Mouse (Mus musculus) MEL (cell line): ENCODE data around the gene Wwc1. TPM values are rescaled to one million over a fixed set of nuclear protein-coding genes. Genes with fewer than 3 reads are reported as not detected.
A peak's percentile ranks its signal among the peaks of the same experiment; 100 is the strongest.

ENCODE experiments used
- DNase-seq: peaks from one replicate; pipeline ENCODE4 v3.0.0; 2011; ENCODE audit warnings: low read depth, low spot score
- H3K27ac ChIP-seq: 2 replicates; pipeline ENCODE4 v1.5.1; 2012; ENCODE audit warnings: low read depth, mild to moderate bottlenecking, control low read depth, low read length, moderate library complexity; ENCODE audit not compliant: control insufficient read depth
- H3K27me3 ChIP-seq, 2 experiments: fragments of 150-350 bp in 1 of 2; sonication (generic) in 1 of 2; 2 replicates each; pipeline ENCODE4 v1.6.1; 2012; ENCODE audit warnings: low read length in 2 of 2, mild to moderate bottlenecking in 2 of 2, improper control_type of control experiment in 1 of 2, moderate library complexity in 1 of 2; ENCODE audit not compliant: insufficient read depth in 2 of 2, control insufficient read depth in 1 of 2
- H3K36me3 ChIP-seq, 2 experiments: 2 replicates each; pipeline ENCODE4 v1.6.1; 2012 to 2014; ENCODE audit warnings: low read length in 2 of 2, improper control_type of control experiment in 1 of 2, inconsistent platforms in 1 of 2, mild to moderate bottlenecking in 1 of 2; ENCODE audit not compliant: insufficient read depth in 2 of 2, control insufficient read depth in 1 of 2
- H3K4me1 ChIP-seq, 2 experiments: fragments of 150-350 bp in 1 of 2; sonication (generic) in 1 of 2; 2 replicates each; pipeline ENCODE4 v1.6.1; 2012; ENCODE audit warnings: low read length in 2 of 2, improper control_type of control experiment in 1 of 2, mild to moderate bottlenecking in 1 of 2; ENCODE audit not compliant: insufficient read depth in 2 of 2, control insufficient read depth in 1 of 2
- H3K4me3 ChIP-seq, 2 experiments: fragments of 150-350 bp in 1 of 2; sonication (generic) in 1 of 2; 2 replicates each; pipeline ENCODE4 v1.5.1; 2012; ENCODE audit warnings: low read depth in 2 of 2, low read length in 2 of 2, mild to moderate bottlenecking in 2 of 2, moderate library complexity in 2 of 2, control low read depth in 1 of 2, improper control_type of control experiment in 1 of 2; ENCODE audit not compliant: control insufficient read depth in 1 of 2, insufficient read depth in 1 of 2
- H3K79me2 ChIP-seq: 2 replicates; pipeline ENCODE4 v1.6.1; 2012; ENCODE audit warnings: mild to moderate bottlenecking, low read length, moderate library complexity; ENCODE audit not compliant: control insufficient read depth, poor library complexity, insufficient read depth
- H3K9ac ChIP-seq: 2 replicates; pipeline ENCODE4 v1.6.1; 2012; ENCODE audit warnings: low read depth, mild to moderate bottlenecking, control low read depth, low read length, moderate library complexity; ENCODE audit not compliant: control insufficient read depth, poor library complexity, severe bottlenecking
- H3K9me3 ChIP-seq: fragments of 150-350 bp; sonication (generic); replicated peaks from 2 replicates; pipeline ENCODE4 v1.6.1; 2012; ENCODE audit warnings: mild to moderate bottlenecking, low read length, improper control_type of control experiment, moderate library complexity; ENCODE audit not compliant: insufficient read depth
- BHLHE40 ChIP-seq: IDR thresholded peaks from 2 replicates; pipeline ENCODE4 v1.6.1; 2012; ENCODE audit warnings: low read depth, mild to moderate bottlenecking, inconsistent platforms, low read length, improper control_type of control experiment, borderline replicate concordance
- CHD1 ChIP-seq: IDR thresholded peaks from 2 replicates; pipeline ENCODE4 v1.6.1; 2012; ENCODE audit warnings: low read depth, mild to moderate bottlenecking, inconsistent platforms, low read length, improper control_type of control experiment
- CTCF ChIP-seq, 3 experiments: IDR thresholded peaks in 2 of 3; conservative IDR thresholded peaks in 1 of 3; 2 replicates each; pipeline ENCODE4 v1.5.1; 2011 to 2012; ENCODE audit warnings: low read length in 3 of 3, low read depth in 2 of 3, mild to moderate bottlenecking in 2 of 3, improper control_type of control experiment in 1 of 3, inconsistent platforms in 1 of 3, mixed read lengths in 1 of 3, moderate library complexity in 1 of 3; ENCODE audit not compliant: control insufficient read depth in 1 of 3, insufficient read depth in 1 of 3, poor library complexity in 1 of 3, severe bottlenecking in 1 of 3
- ELF1 ChIP-seq: IDR thresholded peaks from 2 replicates; pipeline ENCODE4 v1.6.1; 2014; ENCODE audit warnings: low read depth, mild to moderate bottlenecking, inconsistent platforms, low read length, improper control_type of control experiment, moderate library complexity
- EP300 ChIP-seq, 2 experiments: IDR thresholded peaks; 2 replicates each; pipeline ENCODE4 v1.6.1; 2011; ENCODE audit warnings: improper control_type of control experiment in 2 of 2, low read length in 2 of 2, low read depth in 1 of 2, mild to moderate bottlenecking in 1 of 2
- ETS1 ChIP-seq: IDR thresholded peaks from 2 replicates; pipeline ENCODE4 v1.6.1; 2012; ENCODE audit warnings: low read depth, mild to moderate bottlenecking, inconsistent platforms, low read length, improper control_type of control experiment, moderate library complexity
- JUND ChIP-seq: IDR thresholded peaks from 2 replicates; pipeline ENCODE4 v1.6.1; 2011; ENCODE audit warnings: low read depth, mild to moderate bottlenecking, improper control_type of control experiment, low read length
- KAT2A ChIP-seq: conservative IDR thresholded peaks from 2 replicates; pipeline ENCODE4 v1.6.1; 2012; ENCODE audit warnings: low read depth, low read length, improper control_type of control experiment, inconsistent platforms
- MAX ChIP-seq: IDR thresholded peaks from 2 replicates; pipeline ENCODE4 v1.6.1; 2011; ENCODE audit warnings: low read length, improper control_type of control experiment
- MAZ ChIP-seq: IDR thresholded peaks from 2 replicates; pipeline ENCODE4 v1.6.1; 2012; ENCODE audit warnings: low read depth, mild to moderate bottlenecking, inconsistent platforms, low read length, improper control_type of control experiment
- MXI1 ChIP-seq: IDR thresholded peaks from 2 replicates; pipeline ENCODE4 v1.6.1; 2011; ENCODE audit warnings: mild to moderate bottlenecking, low read depth, low read length, improper control_type of control experiment
- MYB ChIP-seq: IDR thresholded peaks from 2 replicates; pipeline ENCODE4 v1.6.1; 2011; ENCODE audit warnings: mild to moderate bottlenecking, low read depth, low read length, improper control_type of control experiment
- MYC ChIP-seq: IDR thresholded peaks from 2 replicates; pipeline ENCODE4 v1.6.1; 2011; ENCODE audit warnings: low read depth, mild to moderate bottlenecking, low read length, improper control_type of control experiment, moderate library complexity
- NELFE ChIP-seq: IDR thresholded peaks from 2 replicates; pipeline ENCODE4 v1.6.1; 2011; ENCODE audit warnings: low read depth, low read length, improper control_type of control experiment
- NRF1 ChIP-seq: IDR thresholded peaks from 2 replicates; pipeline ENCODE4 v1.6.1; 2014; ENCODE audit warnings: low read depth, mild to moderate bottlenecking, inconsistent platforms, low read length, improper control_type of control experiment, moderate library complexity; ENCODE audit not compliant: poor library complexity, insufficient read depth, severe bottlenecking
- POLR2AphosphoS5 ChIP-seq: IDR thresholded peaks from 2 replicates; pipeline ENCODE4 v1.6.1; 2012; ENCODE audit warnings: low read depth, borderline replicate concordance, mild to moderate bottlenecking, inconsistent platforms, low read length, moderate library complexity, mixed read lengths
- RAD21 ChIP-seq: IDR thresholded peaks from 2 replicates; pipeline ENCODE4 v1.6.1; 2011; ENCODE audit warnings: mild to moderate bottlenecking, low read depth, low read length, improper control_type of control experiment
- SMC3 ChIP-seq: IDR thresholded peaks from 2 replicates; pipeline ENCODE4 v1.6.1; 2011; ENCODE audit warnings: low read depth, low read length, improper control_type of control experiment
- UBTF ChIP-seq: IDR thresholded peaks from 2 replicates; pipeline ENCODE4 v1.6.1; 2012; ENCODE audit warnings: low read depth, mild to moderate bottlenecking, inconsistent platforms, low read length, improper control_type of control experiment, moderate library complexity, borderline replicate concordance; ENCODE audit not compliant: insufficient read depth
- USF1 ChIP-seq: IDR thresholded peaks from 2 replicates; pipeline ENCODE4 v1.6.1; 2014; ENCODE audit warnings: low read depth, mild to moderate bottlenecking, inconsistent platforms, low read length, improper control_type of control experiment, moderate library complexity
- ZC3H11A ChIP-seq: IDR thresholded peaks from 2 replicates; pipeline ENCODE4 v1.6.1; 2012; ENCODE audit warnings: low read depth, mild to moderate bottlenecking, inconsistent platforms, low read length, improper control_type of control experiment
- ZKSCAN1 ChIP-seq: IDR thresholded peaks from 2 replicates; pipeline ENCODE4 v1.6.1; 2012; ENCODE audit warnings: low read depth, mild to moderate bottlenecking, inconsistent platforms, low read length, improper control_type of control experiment, moderate library complexity
- ZMIZ1 ChIP-seq: IDR thresholded peaks from 2 replicates; pipeline ENCODE4 v1.6.1; 2012; ENCODE audit warnings: low read depth, mild to moderate bottlenecking, inconsistent platforms, low read length, improper control_type of control experiment, moderate library complexity
- polyA plus RNA-seq, 2 experiments: library from polyadenylated mRNA; stranded (reverse) in 1 of 2; unstranded in 1 of 2; fragments of >175 nt in 1 of 2; fragments of >200 nt in 1 of 2; gene quantifications; 2 replicates each; pipeline versions ENCODE4 v1.2.1 to v1.2.4; 2012; ENCODE audit warnings: low replicate concordance in 2 of 2, low read depth in 1 of 2; ENCODE audit not compliant: insufficient read length in 2 of 2, insufficient read depth in 1 of 2, missing spikeins in 1 of 2
- total RNA-seq: library from RNA; depleted of rRNA; stranded (reverse); fragments of 300-350 nt; gene quantifications from 2 replicates; pipeline ENCODE4 v1.2.3, GENCODE M21; 2012

Gene Wwc1
- total and polyA plus RNA-seq, 3 experiments: 0.39 to 0.46 TPM; not detected in 1

DNA sequence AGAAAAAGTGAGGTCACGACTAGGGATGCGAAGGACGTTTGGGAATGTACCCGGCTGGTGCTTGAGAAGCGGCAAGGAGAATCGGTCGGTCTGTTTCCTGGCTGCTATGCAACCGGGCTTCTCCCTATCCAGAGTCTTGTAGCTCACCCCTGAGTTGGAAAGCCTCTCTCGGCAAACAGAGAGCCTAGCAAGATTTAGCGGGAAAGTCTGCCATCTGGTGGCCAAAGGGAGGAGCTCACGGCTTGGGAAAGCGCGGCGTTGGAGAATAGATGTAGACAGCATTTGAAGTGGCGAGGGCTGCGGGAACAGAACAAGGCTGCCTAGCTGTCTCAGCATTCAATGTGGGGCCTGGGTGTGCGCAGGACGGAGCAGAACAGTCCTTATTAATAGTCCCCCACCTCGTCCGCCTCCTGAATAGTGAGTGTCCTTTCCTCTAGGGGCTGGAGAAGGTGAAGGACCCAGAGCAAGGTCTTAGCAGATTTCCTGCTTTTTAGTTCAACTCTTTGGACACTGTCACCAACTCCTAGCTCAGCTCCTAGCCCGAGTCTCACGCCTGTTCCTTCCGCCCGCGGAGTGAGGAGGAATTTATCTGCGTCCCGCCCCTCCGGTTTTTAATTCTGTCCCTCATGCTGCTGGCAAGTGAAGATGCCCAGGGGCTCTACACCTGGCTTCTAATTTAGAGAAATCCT lies 21.1 kb upstream of the Wwc1 start:
- H3K27me3 ChIP-seq: no peaks in the 10 kb centered on the region
- DNase-seq: peak; percentile 9
- H3K4me1 ChIP-seq: no peaks in the 10 kb centered on the region
- H3K9me3 ChIP-seq: no peaks in the 10 kb centered on the region
- no peak overlapping the region for H3K4me3 ChIP-seq
- H3K79me2 ChIP-seq: no peaks in the 10 kb centered on the region
- no peak overlapping the region for H3K9ac ChIP-seq
- no peaks in the 10 kb centered on the region for H3K36me3 ChIP-seq
- no peak overlapping the region for H3K27ac ChIP-seq
- TF ChIP-seq ZC3H11A (no peak), SMC3 (peak; percentile 29), RAD21 (peak; percentile 13), CTCF (IDR thresholded peaks at IDR 0.05 in 2 of 3, conservative IDR thresholded peaks at IDR 0.05 in 1 of 3; ENCODE audit: control insufficient read depth in 1 of 3, insufficient read depth in 1 of 3, low read depth in 2 of 3, low read length in 3 of 3, poor library complexity in 1 of 3, severe bottlenecking in 1 of 3) (peak in 2 of 3 experiments; percentile 26 to 54; a peak in 4 of 6 replicates)
- TF ChIP-seq, all 39 proteins: peak for 3

DNA sequence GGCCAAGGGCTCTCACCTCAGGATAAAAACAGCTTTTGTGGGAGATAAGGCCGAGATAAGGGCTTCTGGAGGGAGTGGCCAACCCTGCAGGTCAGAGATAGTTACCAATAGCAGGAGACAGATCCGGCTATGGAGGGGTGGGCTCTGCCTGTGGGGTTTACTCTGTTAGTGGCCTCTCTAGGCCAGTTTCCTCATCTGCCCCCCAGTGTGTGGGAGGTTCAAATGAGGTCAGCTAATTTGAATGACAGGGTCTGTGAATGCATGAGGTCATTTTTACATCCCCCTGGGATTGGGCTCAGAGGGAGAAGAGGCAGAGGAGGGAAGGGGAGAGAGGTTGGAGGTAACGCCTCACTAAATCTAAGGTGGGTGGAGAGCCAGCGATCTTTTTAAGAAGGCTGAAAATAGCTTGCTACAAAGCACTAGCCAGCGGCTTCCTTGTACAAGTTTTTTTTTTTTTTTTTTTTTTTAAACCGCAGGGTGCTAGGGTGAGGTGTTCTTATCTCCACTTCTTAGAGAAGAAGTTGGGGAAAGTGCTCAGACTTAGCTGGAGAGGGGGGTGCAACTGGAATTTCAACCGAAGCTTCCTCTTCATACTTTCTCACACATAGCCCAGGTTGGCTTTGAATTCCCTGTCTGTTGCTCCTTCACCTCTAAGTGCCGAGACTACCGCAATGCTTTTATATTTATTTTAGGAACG lies 20.4 kb upstream of the Wwc1 start:
- no peak overlapping the region for H3K9ac ChIP-seq
- no peak for TF ChIP-seq MYC
- no peak for TF ChIP-seq ELF1
- TF ChIP-seq UBTF: no peak
- TF ChIP-seq BHLHE40: no peak
- no peak for TF ChIP-seq ZC3H11A
- no peak for TF ChIP-seq ZKSCAN1
- TF ChIP-seq KAT2A: no peak
- no peak for TF ChIP-seq USF1
- no peak for TF ChIP-seq NELFE
- H3K9me3 ChIP-seq: no peaks in the 10 kb centered on the region
- H3K4me3 ChIP-seq: no peak overlapping the region
- H3K27ac ChIP-seq: no peak overlapping the region
- no peaks in the 10 kb centered on the region for H3K79me2 ChIP-seq
- H3K36me3 ChIP-seq: no peaks in the 10 kb centered on the region
- no peak for DNase-seq
- H3K27me3 ChIP-seq: no peaks in the 10 kb centered on the region
- H3K4me1 ChIP-seq: no peaks in the 10 kb centered on the region

DNA sequence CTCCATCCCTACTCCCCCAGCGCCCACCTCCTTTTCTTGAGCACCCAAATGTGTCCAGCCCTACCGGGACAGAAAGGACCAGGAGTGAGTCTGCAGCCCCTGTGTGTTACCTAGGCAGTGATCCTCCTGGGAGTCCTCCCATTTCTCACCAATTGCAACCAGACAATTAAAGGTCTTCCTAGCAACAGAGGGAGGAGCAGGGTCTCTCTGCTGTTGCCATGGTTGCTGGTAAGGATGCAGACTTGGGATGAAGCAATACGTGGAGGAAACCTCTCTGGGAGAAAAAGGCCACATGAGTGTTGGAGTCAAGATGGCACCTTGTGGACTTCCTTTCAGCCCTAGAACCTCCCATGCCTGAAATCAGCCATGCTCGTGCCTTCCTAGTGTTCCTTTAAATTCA lies 19.7 kb upstream of the Wwc1 start:
- Histone ChIP-seq H3K27me3 (no peaks in the 10 kb centered on the region), H3K79me2 (no peaks in the 10 kb centered on the region), H3K4me1 (no peaks in the 10 kb centered on the region), H3K4me3 (no peak overlapping the region), H3K27ac (no peak overlapping the region), H3K9ac (no peak overlapping the region), H3K36me3 (no peaks in the 10 kb centered on the region), H3K9me3 (no peaks in the 10 kb centered on the region)
- TF ChIP-seq RAD21 (no peak), MAZ (no peak), NRF1 (no peak), MYB (no peak), CTCF (IDR thresholded peaks at IDR 0.05 in 2 of 3, conservative IDR thresholded peaks at IDR 0.05 in 1 of 3; ENCODE audit: control insufficient read depth in 1 of 3, insufficient read depth in 1 of 3, low read depth in 2 of 3, low read length in 3 of 3, poor library complexity in 1 of 3, severe bottlenecking in 1 of 3) (no peak), EP300 (IDR thresholded peaks at IDR 0.05; ENCODE audit: low read depth in 1 of 2, low read length in 2 of 2) (no peak), BHLHE40 (no peak), POLR2AphosphoS5 (no peak), MXI1 (no peak), ZMIZ1 (no peak), CHD1 (no peak), SMC3 (no peak), ETS1 (no peak), ELF1 (no peak), MAX (no peak), MYC (no peak), JUND (no peak)
- DNase-seq: no peak
